Mouse (Mus musculus) embryonic facial prominence, embryonic 14.5 days (tissue): ENCODE measurements around the gene Acot13. TPM values are rescaled to one million over a fixed set of nuclear protein-coding genes. Genes with fewer than 3 reads are reported as not detected.

Experiments
- ATAC-seq: fragments of 200-750 bp; cut with Nextera tagmentation; 2 replicates; pipeline ENCODE4 v1.8.0; 2017; ENCODE audit warnings: low read depth, moderate number of reproducible peaks, moderate TSS enrichment
- DNase-seq: peaks from one replicate; pipeline ENCODE4 v3.0.0-alpha.2; 2015; ENCODE audit warnings: low spot score
- H3K27ac ChIP-seq: fragments of 300-500 bp; sonication (generic); replicated peaks from 2 replicates; pipeline ENCODE4 v1.5.1; 2014; ENCODE audit warnings: low read depth, mild to moderate bottlenecking, low read length, moderate library complexity
- H3K27me3 ChIP-seq: fragments of 300-500 bp; sonication (generic); replicated peaks from 2 replicates; pipeline ENCODE4 v1.6.1; 2014; ENCODE audit warnings: low read length; ENCODE audit not compliant: control insufficient read depth, insufficient read depth
- H3K36me3 ChIP-seq: fragments of 300-500 bp; sonication (generic); 2 replicates; pipeline ENCODE4 v1.6.1; 2014; ENCODE audit warnings: low read length, mixed read lengths; ENCODE audit not compliant: control insufficient read depth, insufficient read depth
- H3K4me1 ChIP-seq: fragments of 300-500 bp; sonication (generic); 2 replicates; pipeline ENCODE4 v1.6.1; 2014; ENCODE audit warnings: antibody characterized with exemption, low read length; ENCODE audit not compliant: control insufficient read depth, insufficient read depth
- H3K4me2 ChIP-seq: fragments of 300-500 bp; sonication (generic); 2 replicates; pipeline ENCODE4 v1.6.1; 2014; ENCODE audit warnings: low read depth, mild to moderate bottlenecking, low read length, moderate library complexity, mixed read lengths
- H3K4me3 ChIP-seq: fragments of 300-500 bp; sonication (generic); 2 replicates; pipeline ENCODE4 v1.5.1; 2014; ENCODE audit warnings: low read depth, mild to moderate bottlenecking, low read length
- H3K9ac ChIP-seq: fragments of 300-500 bp; sonication (generic); 2 replicates; pipeline ENCODE4 v1.6.1; 2014; ENCODE audit warnings: low read depth, mild to moderate bottlenecking, low read length, moderate library complexity, mixed read lengths
- H3K9me3 ChIP-seq: fragments of 300-500 bp; sonication (generic); 2 replicates; pipeline ENCODE4 v1.6.1; 2016; ENCODE audit warnings: low read length; ENCODE audit not compliant: control insufficient read depth
- WGBS: fragments of 180-500 bp; shearing (Covaris S2); extraction: QIAGEN DNeasy Blood & Tissue Kit; methylation state at CpG from one replicate; pipeline ENCODE4 v1.1.7; 2014; 5-methylcytosine and 5-hydroxymethylcytosine counted together
- polyA plus RNA-seq: library from polyadenylated mRNA; unstranded; fragments of >200 nt; fragmentation: Nextera tagmentation; extraction: Ambion mirVana; gene quantifications from 2 replicates; pipeline ENCODE4 v1.2.1, GENCODE M21; 2014

Acot13 gene
- polyA plus RNA-seq, 1 experiment from 2014 or later, result 77.0 TPM

DNA sequence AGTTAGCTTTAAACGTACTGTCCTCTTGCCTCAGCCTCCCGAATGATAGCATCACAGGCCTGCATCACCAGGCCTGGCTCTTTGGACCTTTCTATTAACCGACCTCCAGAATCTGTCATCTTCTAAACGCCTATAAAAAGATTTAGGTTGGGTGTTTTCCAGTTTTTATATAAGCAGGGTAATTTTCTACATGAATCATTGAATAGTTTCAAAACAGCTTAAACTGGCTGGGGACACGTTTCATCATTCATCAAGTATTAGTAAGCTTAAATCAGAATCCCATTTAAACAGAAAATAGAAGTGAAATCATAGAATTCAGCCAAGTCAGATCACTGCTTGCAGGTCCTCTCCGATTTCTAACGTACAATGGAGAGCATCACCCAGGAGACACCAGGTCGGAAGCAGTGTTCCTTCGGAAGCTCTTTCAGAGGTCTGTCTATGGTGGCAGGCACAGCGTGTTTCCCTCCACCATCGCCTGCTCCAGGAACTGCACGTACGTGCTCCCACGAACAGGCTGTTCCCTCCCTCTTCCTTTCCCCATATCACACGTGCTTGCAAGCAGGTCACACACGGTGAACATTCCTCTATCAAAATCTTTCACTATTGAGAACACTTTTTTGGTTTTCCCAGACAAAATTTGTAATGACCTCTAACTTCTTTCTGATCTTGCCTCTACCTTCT is 8.5 kb downstream of the Acot13 start:
- no peaks in the 10 kb centered on the region for H3K9me3 ChIP-seq
- no peak overlapping the region for H3K4me3 ChIP-seq
- H3K27ac ChIP-seq, result no peak overlapping the region
- no peaks in the 10 kb centered on the region for H3K27me3 ChIP-seq
- ATAC-seq (no peak), DNase-seq (no peak)
- H3K4me1 ChIP-seq, result no peaks in the 10 kb centered on the region
- no peak overlapping the region for H3K9ac ChIP-seq
- H3K36me3 ChIP-seq, result peaks cover 12% of the 10 kb centered on the region; the same call in 1 of the 2 replicates
- 82% methylated on average over 16 of the region's 16 CpGs for WGBS
- no peak overlapping the region for H3K4me2 ChIP-seq

DNA sequence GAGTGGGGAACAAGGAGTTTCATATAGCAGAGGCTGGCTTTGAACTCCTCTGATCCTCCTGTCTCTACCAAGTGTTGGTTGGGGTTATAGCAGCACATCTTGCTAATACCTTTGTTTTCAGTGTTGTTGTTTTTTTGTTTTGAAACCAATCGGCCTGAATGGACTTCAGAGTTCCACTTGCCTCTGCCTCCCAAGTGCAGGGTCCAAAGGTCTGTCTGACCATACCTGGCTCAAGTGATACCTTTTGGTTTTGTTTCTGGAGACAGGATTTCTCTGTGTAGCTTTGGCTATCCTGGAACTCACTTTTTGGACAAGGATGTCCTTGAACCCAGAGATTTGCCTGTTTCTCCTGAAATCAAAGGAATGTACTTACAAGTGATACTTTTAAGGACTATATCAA is 11.4 kb downstream of the Acot13 start:
- Histone ChIP-seq H3K9me3 (no peaks in the 10 kb centered on the region), H3K9ac (no peak overlapping the region)
- no peak for DNase-seq

DNA sequence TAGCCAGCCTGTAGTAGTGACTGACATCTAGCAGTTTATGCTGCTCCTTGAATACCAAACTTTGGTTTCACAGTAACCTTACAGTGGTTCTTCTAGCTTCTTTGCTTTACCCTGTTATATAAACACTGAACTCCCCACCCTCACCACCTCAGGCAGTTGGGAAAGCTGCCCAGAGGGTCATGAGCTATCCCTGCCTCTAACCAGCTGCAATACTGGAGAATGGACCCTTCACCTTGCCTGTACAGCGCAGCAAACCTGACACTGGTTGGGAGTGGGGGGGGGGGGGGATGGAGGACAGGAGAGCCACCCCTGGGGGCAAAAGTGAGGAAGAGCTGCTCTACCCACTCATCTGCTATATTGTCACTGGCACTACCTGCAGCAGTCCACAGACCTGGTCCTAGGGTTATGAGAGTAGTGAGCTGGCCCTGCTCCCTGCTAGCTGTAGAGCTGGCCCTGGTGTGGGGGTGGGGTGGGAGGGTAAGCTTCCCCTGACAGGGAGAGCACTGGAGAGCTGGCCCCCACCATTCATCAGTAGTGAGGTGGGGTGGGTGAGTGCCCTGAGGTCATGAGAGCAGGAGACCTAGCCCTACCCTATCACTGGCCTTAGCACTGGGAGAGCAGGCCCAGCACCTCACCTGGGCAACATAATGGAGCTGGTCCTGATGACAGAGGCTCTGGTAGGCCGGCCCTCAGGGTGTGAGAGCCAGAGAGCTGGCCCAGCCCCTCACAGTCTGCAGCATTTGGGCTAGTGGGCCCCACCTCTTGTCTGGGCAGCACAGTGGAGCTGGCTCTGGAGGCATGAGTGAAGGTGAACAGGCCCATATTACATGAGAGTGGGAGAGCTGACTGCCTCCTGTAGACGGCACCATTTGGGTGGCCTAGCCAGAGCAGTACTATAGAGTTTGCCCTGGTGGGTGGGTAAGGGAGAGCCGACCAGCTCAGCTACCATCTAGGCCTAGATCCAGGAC is 14.9 kb downstream of the Acot13 start:
- 62% methylated on average over 4 of the region's 4 CpGs for WGBS
- H3K9me3 ChIP-seq, result no peaks in the 10 kb centered on the region
- H3K4me1 ChIP-seq, result no peaks in the 10 kb centered on the region
- no peak overlapping the region for H3K4me3 ChIP-seq
- peaks cover 49% of the 10 kb centered on the region for H3K36me3 ChIP-seq
- no peak overlapping the region for H3K9ac ChIP-seq
- H3K27ac ChIP-seq, result no peak overlapping the region
- DNase-seq (no peak), ATAC-seq (peak; percentile 56)
- H3K27me3 ChIP-seq, result no peaks in the 10 kb centered on the region
- no peak overlapping the region for H3K4me2 ChIP-seq

More for the DNA sequence above, 11.4 kb downstream of the Acot13 start:
- Histone ChIP-seq H3K27ac (no peak overlapping the region), H3K4me3 (no peak overlapping the region), H3K4me2 (no peak overlapping the region), H3K36me3 (peaks cover 19% of the 10 kb centered on the region), H3K4me1 (no peaks in the 10 kb centered on the region), H3K27me3 (no peaks in the 10 kb centered on the region)
- ATAC-seq, result no peak
- WGBS, result 72% methylated on average over 1 of the region's 1 CpGs

DNA sequence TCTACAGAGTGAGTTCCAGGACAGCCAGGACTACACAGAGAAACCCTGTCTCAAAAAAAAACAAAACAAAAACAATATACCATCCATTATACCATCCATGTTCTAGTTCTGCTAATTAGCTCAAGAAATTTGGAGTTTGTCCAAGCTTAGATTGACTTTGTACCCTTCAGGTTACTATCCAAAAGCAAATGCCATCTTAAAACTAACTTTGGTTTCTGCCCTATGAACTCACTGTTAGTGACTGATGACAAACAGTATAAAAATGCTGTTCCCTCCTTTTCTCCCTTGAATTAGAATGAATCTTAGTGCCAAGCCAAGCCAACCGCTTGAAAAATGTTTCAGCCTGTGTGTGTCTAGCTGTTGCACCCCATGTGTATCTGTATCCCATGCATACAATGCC is 16.7 kb downstream of the Acot13 start:
- H3K4me1 ChIP-seq, result no peaks in the 10 kb centered on the region
- H3K9ac ChIP-seq, result no peak overlapping the region
- no peak for DNase-seq
- no peaks in the 10 kb centered on the region for H3K9me3 ChIP-seq
- H3K27ac ChIP-seq, result no peak overlapping the region
- no peaks in the 10 kb centered on the region for H3K27me3 ChIP-seq
- no peak for ATAC-seq
- no peak overlapping the region for H3K4me3 ChIP-seq
- H3K36me3 ChIP-seq, result peaks cover 67% of the 10 kb centered on the region
- WGBS, result 87% methylated on average over 1 of the region's 1 CpGs
- H3K4me2 ChIP-seq, result no peak overlapping the region

DNA sequence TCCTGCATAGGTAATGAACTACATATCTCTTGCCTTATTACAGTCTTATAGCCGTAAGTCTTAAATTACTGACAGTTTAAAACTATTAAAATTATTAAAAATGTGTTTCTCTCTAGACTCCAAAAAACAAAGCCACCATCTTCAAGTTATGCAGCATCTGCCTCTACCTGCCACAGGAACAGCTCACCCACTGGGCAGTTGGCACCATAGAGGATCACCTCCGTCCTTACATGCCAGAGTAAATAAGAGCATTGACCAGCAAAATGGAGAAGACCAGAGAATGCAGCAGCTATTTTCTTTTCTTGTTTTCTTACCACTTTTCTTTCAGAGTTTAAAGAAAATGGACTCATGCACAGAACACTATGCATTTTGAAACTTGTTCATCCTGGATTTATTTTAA is 18.8 kb downstream of the Acot13 start:
- no peaks in the 10 kb centered on the region for H3K27me3 ChIP-seq
- no peak for DNase-seq
- no peak overlapping the region for H3K4me3 ChIP-seq
- H3K36me3 ChIP-seq, result peaks cover 76% of the 10 kb centered on the region
- no peak for ATAC-seq
- H3K9ac ChIP-seq, result no peak overlapping the region
- WGBS, result 86% methylated on average over 2 of the region's 2 CpGs
- no peak overlapping the region for H3K27ac ChIP-seq
- H3K4me2 ChIP-seq, result no peak overlapping the region
- H3K9me3 ChIP-seq, result no peaks in the 10 kb centered on the region
- H3K4me1 ChIP-seq, result no peaks in the 10 kb centered on the region

DNA sequence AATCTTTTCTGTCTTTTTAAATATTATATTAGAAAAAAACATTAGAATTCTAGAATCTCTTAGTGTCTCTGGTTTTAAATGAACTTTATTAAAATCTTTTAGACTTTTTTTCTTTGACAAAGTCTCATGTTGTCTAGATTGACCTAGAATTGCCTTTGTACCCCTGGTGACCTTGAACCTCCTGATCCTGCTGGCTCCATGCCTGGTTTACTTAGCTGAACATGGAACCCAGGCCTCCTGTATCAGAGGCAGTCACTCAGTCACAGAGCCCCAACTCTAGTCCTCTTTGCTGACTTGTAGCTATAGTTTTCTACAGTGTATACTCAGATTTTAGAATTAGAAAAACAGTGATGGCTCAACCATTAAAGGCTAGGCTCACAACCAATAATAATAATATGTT is 25.3 kb downstream of the Acot13 start:
- Histone ChIP-seq H3K9me3 (no peaks in the 10 kb centered on the region), H3K4me3 (no peak overlapping the region), H3K4me1 (peaks cover 15% of the 10 kb centered on the region), H3K9ac (no peak overlapping the region), H3K4me2 (no peak overlapping the region), H3K27me3 (no peaks in the 10 kb centered on the region), H3K36me3 (peaks cover 63% of the 10 kb centered on the region), H3K27ac (no peak overlapping the region)
- DNase-seq (no peak), ATAC-seq (no peak)

DNA sequence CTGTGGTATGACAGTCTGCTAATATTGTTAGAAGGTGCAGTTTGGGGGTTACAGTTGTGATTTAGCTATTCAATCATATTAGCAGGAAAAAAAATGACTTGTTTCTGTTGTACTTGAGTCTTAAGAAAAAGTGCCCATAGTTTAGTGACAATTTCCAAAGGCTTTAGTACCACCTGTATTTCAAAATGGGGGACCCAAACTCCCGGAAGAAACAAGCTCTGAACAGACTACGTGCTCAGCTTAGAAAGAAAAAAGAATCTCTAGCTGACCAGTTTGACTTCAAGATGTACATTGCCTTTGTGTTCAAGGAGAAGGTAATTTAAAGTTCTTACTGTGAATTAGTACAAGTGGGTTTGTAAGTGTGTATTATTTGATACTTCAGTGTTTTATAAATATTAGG is 28.1 kb downstream of the Acot13 start:
- Histone ChIP-seq H3K4me2 (peak overlapping the region; percentile 82), H3K27ac (no peak overlapping the region), H3K9me3 (no peaks in the 10 kb centered on the region), H3K4me1 (peaks cover 18% of the 10 kb centered on the region), H3K27me3 (no peaks in the 10 kb centered on the region), H3K4me3 (peak overlapping the region; percentile 87), H3K9ac (peak overlapping the region; percentile 97), H3K36me3 (peaks cover 34% of the 10 kb centered on the region)
- WGBS, result 19% methylated on average over 2 of the region's 2 CpGs
- ATAC-seq (no peak), DNase-seq (no peak)

DNA sequence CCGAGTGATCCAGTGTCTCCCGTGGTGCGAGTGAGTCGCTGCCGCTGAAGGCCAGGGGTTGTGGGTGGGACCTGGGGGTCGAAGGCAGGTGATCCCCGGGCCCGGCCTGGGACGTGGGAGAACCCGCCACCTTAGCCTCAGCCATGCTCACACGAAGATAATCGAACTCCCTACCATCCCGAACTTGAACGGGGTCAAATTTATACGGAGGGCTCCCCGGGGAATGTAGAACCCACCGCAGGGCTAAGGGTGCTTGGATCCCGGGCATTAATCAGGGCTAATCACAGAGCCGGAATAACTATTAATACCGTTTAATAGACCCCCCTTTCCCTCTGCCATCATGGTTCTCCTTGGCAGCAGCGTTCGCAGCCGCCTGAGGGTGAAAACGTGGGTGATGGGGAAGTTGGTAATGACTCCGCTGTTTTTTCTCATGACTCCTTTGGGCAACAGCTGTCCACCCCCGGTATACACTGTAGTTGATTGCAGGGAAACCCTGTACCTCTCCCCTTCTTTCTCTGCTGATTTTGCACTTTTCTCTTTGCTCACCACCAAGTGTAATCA is 29.1 kb downstream of the Acot13 start:
- Histone ChIP-seq H3K4me2 (peak overlapping the region; percentile 82), H3K27ac (peak overlapping the region; percentile 99; the same call in 1 of the 2 replicates), H3K4me3 (peak overlapping the region; percentile 87), H3K27me3 (no peaks in the 10 kb centered on the region), H3K9ac (peak overlapping the region; percentile 97), H3K4me1 (peaks cover 18% of the 10 kb centered on the region), H3K9me3 (no peaks in the 10 kb centered on the region), H3K36me3 (peaks cover 24% of the 10 kb centered on the region)
- WGBS, result under 1% methylated on average over 26 of the region's 26 CpGs
- ATAC-seq (no peak), DNase-seq (peak; percentile 54)
